Mouse (Mus musculus) limb, embryonic 14.5 days (tissue): ENCODE data around the gene Prr13. TPM values are rescaled to one million over a fixed set of nuclear protein-coding genes. Genes with fewer than 3 reads are reported as not detected.

Source experiments
- ATAC-seq: fragments of 200-750 bp; cut with Nextera tagmentation; 2 replicates; pipeline ENCODE4 v1.8.0; 2017; ENCODE audit warnings: low read depth, moderate number of reproducible peaks, moderate TSS enrichment; ENCODE audit not compliant: low FRiP score
- DNase-seq: peaks from one replicate; pipeline ENCODE4 v3.0.0-alpha.2; 2015; ENCODE audit warnings: low spot score
- H3K27ac ChIP-seq: fragments of 300-500 bp; sonication (generic); replicated peaks from 2 replicates; pipeline ENCODE4 v1.5.1; 2014; ENCODE audit warnings: low read depth, mild to moderate bottlenecking, low read length, moderate library complexity, mixed read lengths
- H3K27me3 ChIP-seq: fragments of 300-500 bp; sonication (generic); 2 replicates; pipeline ENCODE4 v1.6.1; 2014; ENCODE audit warnings: low read length, mixed read lengths; ENCODE audit not compliant: control insufficient read depth, insufficient read depth
- H3K36me3 ChIP-seq: fragments of 300-500 bp; sonication (generic); 2 replicates; pipeline ENCODE4 v1.6.1; 2014; ENCODE audit warnings: mild to moderate bottlenecking, low read length, moderate library complexity, mixed read lengths; ENCODE audit not compliant: control insufficient read depth, insufficient read depth
- H3K4me1 ChIP-seq: fragments of 300-500 bp; sonication (generic); 2 replicates; pipeline ENCODE4 v1.6.1; 2014; ENCODE audit warnings: antibody characterized with exemption, low read length, mixed read lengths; ENCODE audit not compliant: control insufficient read depth, insufficient read depth
- H3K4me2 ChIP-seq: fragments of 300-500 bp; sonication (generic); replicated peaks from 2 replicates; pipeline ENCODE4 v1.6.1; 2014; ENCODE audit warnings: low read depth, mild to moderate bottlenecking, low read length, moderate library complexity; ENCODE audit not compliant: severe bottlenecking
- H3K4me3 ChIP-seq: fragments of 300-500 bp; sonication (generic); replicated peaks from 2 replicates; pipeline ENCODE4 v1.5.1; 2014; ENCODE audit warnings: low read length
- H3K9ac ChIP-seq: fragments of 300-500 bp; sonication (generic); 2 replicates; pipeline ENCODE4 v1.6.1; 2014; ENCODE audit warnings: mild to moderate bottlenecking, low read depth, low read length, moderate library complexity; ENCODE audit not compliant: severe bottlenecking
- H3K9me3 ChIP-seq: fragments of 300-500 bp; sonication (generic); 2 replicates; pipeline ENCODE4 v1.6.1; 2016; ENCODE audit warnings: low read length; ENCODE audit not compliant: control insufficient read depth
- POLR2A ChIP-seq: fragments of 200-500 bp; IDR thresholded peaks from 2 replicates; pipeline ENCODE4 v1.8.0; 2012; ENCODE audit warnings: inconsistent platforms, mild to moderate bottlenecking, moderate library complexity, borderline replicate concordance; ENCODE audit not compliant: insufficient read depth, insufficient read length; ENCODE audit errors: extremely low read depth
- WGBS: fragments of 180-500 bp; shearing (Covaris S2); extraction: QIAGEN DNeasy Blood & Tissue Kit; methylation state at CpG from one replicate; pipeline ENCODE4 v1.1.7; 2014; 5-methylcytosine and 5-hydroxymethylcytosine counted together
- polyA plus RNA-seq, 2 experiments: library from polyadenylated mRNA; depleted of rRNA in 1 of 2; stranded (reverse) in 1 of 2; unstranded in 1 of 2; fragments of >200 nt; fragmentation: Nextera tagmentation in 1 of 2; extraction: Ambion mirVana in 1 of 2; gene quantifications; 2 replicates each; pipeline versions ENCODE4 v1.2.1 to v1.2.3; 2012 to 2014

Prr13 gene
- polyA plus RNA-seq, 2 experiments, result 67.8 to 76.6 TPM

DNA sequence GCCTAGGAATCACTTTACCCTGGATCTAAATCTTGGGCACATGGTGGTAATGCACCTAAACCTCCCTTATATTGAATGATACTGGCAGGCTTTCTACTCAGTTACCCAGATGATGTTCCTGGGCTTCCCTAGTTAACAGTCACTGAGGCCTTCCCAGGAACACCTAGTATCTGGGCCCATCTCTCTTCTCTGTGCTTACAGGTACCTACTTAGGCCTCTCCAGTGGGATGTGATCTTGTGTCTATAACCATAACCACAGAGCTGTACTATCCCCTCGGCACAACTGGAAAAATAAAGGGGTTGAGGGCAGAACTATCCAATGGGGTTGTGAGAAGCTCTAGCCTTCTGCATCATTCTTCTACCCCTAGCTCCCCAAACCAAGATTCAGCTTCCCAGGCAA is 48.0 kb downstream of the Prr13 start:
- Histone ChIP-seq H3K27ac (no peak overlapping the region), H3K36me3 (peaks cover 45% of the 10 kb centered on the region), H3K4me1 (peaks cover 17% of the 10 kb centered on the region), H3K4me2 (no peak overlapping the region), H3K4me3 (no peak overlapping the region), H3K27me3 (no peaks in the 10 kb centered on the region), H3K9me3 (no peaks in the 10 kb centered on the region), H3K9ac (no peak overlapping the region)
- ATAC-seq (no peak), DNase-seq (no peak)
- 93% methylated on average over 1 of the region's 1 CpGs for WGBS
- no peak for TF ChIP-seq POLR2A

DNA sequence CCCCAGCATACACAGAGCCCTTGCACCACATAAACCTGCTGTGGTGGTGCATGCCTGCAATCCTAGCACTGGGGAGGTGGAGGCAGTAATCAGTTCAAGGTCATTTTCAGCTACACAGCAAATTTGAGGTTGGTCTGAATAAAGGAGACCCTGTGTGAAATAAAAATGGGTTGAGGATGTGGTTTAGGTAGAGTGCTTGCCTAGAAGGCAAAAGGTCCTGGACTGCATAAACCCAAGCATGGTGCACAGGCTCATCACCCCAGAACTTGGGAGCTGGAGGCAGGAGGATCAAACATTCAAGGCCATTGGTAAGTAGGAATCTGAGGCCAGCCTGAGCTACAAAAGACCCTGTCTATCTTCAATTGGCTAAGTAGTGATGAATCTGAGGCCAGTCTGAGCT is 48.7 kb downstream of the Prr13 start:
- Histone ChIP-seq H3K27ac (no peak overlapping the region), H3K4me2 (no peak overlapping the region), H3K4me1 (peaks cover 20% of the 10 kb centered on the region), H3K27me3 (no peaks in the 10 kb centered on the region), H3K9ac (no peak overlapping the region), H3K4me3 (no peak overlapping the region), H3K9me3 (no peaks in the 10 kb centered on the region), H3K36me3 (peaks cover 39% of the 10 kb centered on the region)
- ATAC-seq (no peak), DNase-seq (no peak)
- TF ChIP-seq POLR2A, result no peak

DNA sequence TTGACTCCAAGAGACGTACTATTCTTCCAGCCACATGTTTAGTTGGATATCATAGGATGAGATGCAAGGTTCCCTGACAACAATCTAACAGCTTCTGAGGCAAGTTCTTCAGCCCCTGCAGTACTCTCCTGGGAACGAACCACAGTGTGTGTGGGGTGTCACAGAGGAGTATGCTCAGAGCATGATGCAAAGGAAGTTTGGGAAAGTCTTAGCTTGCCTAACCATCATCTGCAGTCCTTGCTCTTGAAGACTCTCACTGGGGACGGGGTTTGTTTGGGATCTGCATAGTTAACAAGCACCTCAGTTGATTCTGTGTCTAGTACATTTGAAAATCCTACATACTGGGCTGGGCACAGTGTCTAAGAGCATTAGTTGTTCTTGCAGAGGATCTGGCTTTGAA is 49.5 kb downstream of the Prr13 start:
- DNase-seq (no peak), ATAC-seq (no peak)
- no peak for TF ChIP-seq POLR2A
- Histone ChIP-seq H3K9me3 (no peaks in the 10 kb centered on the region), H3K9ac (no peak overlapping the region), H3K27ac (no peak overlapping the region), H3K27me3 (no peaks in the 10 kb centered on the region), H3K4me3 (no peak overlapping the region), H3K36me3 (peaks cover 31% of the 10 kb centered on the region), H3K4me1 (peaks cover 20% of the 10 kb centered on the region), H3K4me2 (no peak overlapping the region)
- WGBS, result 90% methylated on average over 3 of the region's 3 CpGs

DNA sequence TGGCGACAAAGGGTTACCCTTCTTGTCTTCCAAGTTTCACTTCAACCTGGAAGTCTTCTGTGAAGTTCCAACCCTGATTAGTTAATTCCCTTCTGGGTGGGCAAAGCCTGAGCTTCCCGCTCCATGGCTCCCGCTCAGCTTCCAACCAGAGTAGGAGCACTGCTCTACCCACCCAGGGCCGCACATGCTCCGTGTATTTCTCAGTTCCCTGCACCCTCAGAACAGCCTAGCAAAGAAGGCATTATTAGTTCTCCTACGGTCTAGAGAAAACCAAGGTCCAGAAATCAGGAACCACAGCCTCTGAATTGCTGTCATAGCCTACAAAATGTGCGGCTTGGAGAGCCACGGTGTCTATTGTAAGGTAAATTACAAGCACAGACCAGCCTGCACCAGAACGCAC is 51.3 kb downstream of the Prr13 start:
- H3K27me3 ChIP-seq, result no peaks in the 10 kb centered on the region
- peak; percentile 45; the same call in 1 of the 2 replicates for ATAC-seq
- peak overlapping the region; percentile 74 for H3K4me2 ChIP-seq
- H3K4me3 ChIP-seq, result peak overlapping the region; percentile 66
- H3K9me3 ChIP-seq, result no peaks in the 10 kb centered on the region
- DNase-seq, result no peak
- peaks cover 13% of the 10 kb centered on the region for H3K36me3 ChIP-seq
- peak overlapping the region; percentile 89 for H3K27ac ChIP-seq
- TF ChIP-seq POLR2A, result no peak
- 9% methylated on average over 9 of the region's 9 CpGs for WGBS
- peak overlapping the region; percentile 69 for H3K9ac ChIP-seq
- H3K4me1 ChIP-seq, result peaks cover 22% of the 10 kb centered on the region

DNA sequence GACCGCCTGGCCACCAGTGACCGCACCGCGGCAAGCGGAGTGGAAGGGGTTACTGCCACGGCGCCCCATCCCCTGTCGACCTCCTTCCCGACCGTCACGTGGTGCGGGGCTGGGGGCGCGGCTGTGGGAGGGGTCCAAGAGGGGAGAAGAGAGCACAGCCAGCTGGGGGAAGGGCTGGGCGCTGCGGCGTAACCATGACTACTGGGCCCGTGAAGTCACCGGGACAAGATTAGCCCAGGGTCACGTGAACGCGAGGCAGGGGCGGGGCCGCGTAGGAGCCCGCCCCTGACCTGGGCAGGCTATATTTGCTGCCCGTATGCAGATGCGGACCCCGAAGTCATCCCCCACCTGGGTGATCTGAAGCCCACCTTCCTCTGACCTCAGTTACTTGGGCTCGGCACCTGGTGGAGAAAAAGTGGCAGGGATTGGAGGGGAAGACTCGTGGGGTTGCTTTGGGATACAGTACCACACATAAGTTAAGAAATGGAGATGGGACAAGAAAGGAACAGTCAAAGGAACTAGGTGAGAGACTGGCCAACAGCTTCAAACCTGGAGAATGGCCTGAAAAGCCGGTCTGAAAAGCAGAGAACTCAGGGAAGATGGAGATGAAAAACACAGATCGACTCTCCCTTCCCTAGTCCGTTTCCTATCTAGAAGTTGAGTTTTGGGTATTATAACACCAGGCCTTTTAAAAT is 51.9 kb downstream of the Prr13 start:
- peaks cover 12% of the 10 kb centered on the region for H3K36me3 ChIP-seq
- H3K9me3 ChIP-seq, result no peaks in the 10 kb centered on the region
- TF ChIP-seq POLR2A, result 0 out of 2 replicates have a peak, but pooled peaks have one; percentile 29
- H3K27ac ChIP-seq, result peak overlapping the region; percentile 89
- peak overlapping the region; percentile 66 for H3K4me3 ChIP-seq
- peak overlapping the region; percentile 69 for H3K9ac ChIP-seq
- peak overlapping the region; percentile 74 for H3K4me2 ChIP-seq
- DNase-seq (peak; percentile 94), ATAC-seq (peak; percentile 96)
- WGBS, result 1% methylated on average over 33 of the region's 34 CpGs
- H3K4me1 ChIP-seq, result peaks cover 28% of the 10 kb centered on the region
- H3K27me3 ChIP-seq, result no peaks in the 10 kb centered on the region
